Mouse (Mus musculus): ENCODE measurements around the gene Rab40c.

Rab40c gene

GRCm38 (mm10) chr17:25919144-25919785, at the start of gene Rab40c:
Gene Rab40c (minus strand): TSS chr17:25919727.
- no peak for DNase-seq (ENCODE audit: low spot score in 2 of 2)

GRCm38 (mm10) chr17:25968176-25968575, 48.6 kb upstream of the Rab40c start:
- no peak for DNase-seq (ENCODE audit: low spot score in 2 of 2)

- no peak for DNase-seq (ENCODE audit: low spot score in 2 of 2)
Measured at GRCm38 (mm10) chr17:25967652-25968051, 48.1 kb upstream of the Rab40c start.

- no peak for DNase-seq (ENCODE audit: low spot score in 2 of 2)
Measured at GRCm38 (mm10) chr17:25964271-25964670, 44.7 kb upstream of the Rab40c start.

GRCm38 (mm10) chr17:25962413-25962905, 42.9 kb upstream of the Rab40c start:
- DNase-seq (ENCODE audit: low spot score in 2 of 2), result no peak

GRCm38 (mm10) chr17:25961566-25961965, 42.0 kb upstream of the Rab40c start:
- DNase-seq (ENCODE audit: low spot score in 2 of 2), result no peak

GRCm38 (mm10) chr17:25959630-25960467, 40.3 kb upstream of the Rab40c start:
- DNase-seq (ENCODE audit: low spot score in 2 of 2), result no peak

GRCm38 (mm10) chr17:25958771-25959494, 39.4 kb upstream of the Rab40c start:
- DNase-seq (ENCODE audit: low spot score in 2 of 2), result no peak

- DNase-seq (ENCODE audit: low spot score in 2 of 2), result peak in 1 of 2 experiments; percentile 72
Measured at GRCm38 (mm10) chr17:25957586-25958051, 38.1 kb upstream of the Rab40c start.

GRCm38 (mm10) chr17:25956631-25957030, 37.1 kb upstream of the Rab40c start:
- no peak for DNase-seq (ENCODE audit: low spot score in 2 of 2)

GRCm38 (mm10) chr17:25956201-25956600, 36.7 kb upstream of the Rab40c start:
- DNase-seq (ENCODE audit: low spot score in 2 of 2), result peak in 1 of 2 experiments; percentile 68

- DNase-seq (ENCODE audit: low spot score in 2 of 2), result no peak
Measured at GRCm38 (mm10) chr17:25955736-25956135, 36.2 kb upstream of the Rab40c start.

- no peak for DNase-seq (ENCODE audit: low spot score in 2 of 2)
Measured at GRCm38 (mm10) chr17:25954671-25955070, 35.1 kb upstream of the Rab40c start.

GRCm38 (mm10) chr17:25953161-25953560, 33.6 kb upstream of the Rab40c start:
- DNase-seq (ENCODE audit: low spot score in 2 of 2), result no peak

GRCm38 (mm10) chr17:25951803-25952623, 32.5 kb upstream of the Rab40c start, which contains the start of gene A930017K11Rik:
Gene A930017K11Rik (minus strand): TSS chr17:25952565.
- no peak for DNase-seq (ENCODE audit: low spot score in 2 of 2)

- DNase-seq (ENCODE audit: low spot score in 2 of 2), result no peak
Measured at GRCm38 (mm10) chr17:25951225-25951802, 31.8 kb upstream of the Rab40c start.

GRCm38 (mm10) chr17:25950706-25951105, 31.2 kb upstream of the Rab40c start:
- no peak for DNase-seq (ENCODE audit: low spot score in 2 of 2)

- no peak for DNase-seq (ENCODE audit: low spot score in 2 of 2)
Measured at GRCm38 (mm10) chr17:25949981-25950380, 30.5 kb upstream of the Rab40c start.

GRCm38 (mm10) chr17:25948051-25948450, 28.5 kb upstream of the Rab40c start:
- no peak for DNase-seq (ENCODE audit: low spot score in 2 of 2)

GRCm38 (mm10) chr17:25947576-25947975, 28.0 kb upstream of the Rab40c start:
- DNase-seq (ENCODE audit: low spot score in 2 of 2), result no peak

- no peak for DNase-seq (ENCODE audit: low spot score in 2 of 2)
Measured at GRCm38 (mm10) chr17:25946891-25947290, 27.4 kb upstream of the Rab40c start.

All from cerebellum, postnatal 4 days (tissue).